Mouse (Mus musculus): ENCODE measurements around the gene Cpm. TPM values are rescaled to one million over a fixed set of nuclear protein-coding genes. Genes with fewer than 3 reads are reported as not detected.

Gene Cpm
- total and polyA plus RNA-seq, 3 experiments: 0.04 to 0.31 (median 0.17) TPM

DNA sequence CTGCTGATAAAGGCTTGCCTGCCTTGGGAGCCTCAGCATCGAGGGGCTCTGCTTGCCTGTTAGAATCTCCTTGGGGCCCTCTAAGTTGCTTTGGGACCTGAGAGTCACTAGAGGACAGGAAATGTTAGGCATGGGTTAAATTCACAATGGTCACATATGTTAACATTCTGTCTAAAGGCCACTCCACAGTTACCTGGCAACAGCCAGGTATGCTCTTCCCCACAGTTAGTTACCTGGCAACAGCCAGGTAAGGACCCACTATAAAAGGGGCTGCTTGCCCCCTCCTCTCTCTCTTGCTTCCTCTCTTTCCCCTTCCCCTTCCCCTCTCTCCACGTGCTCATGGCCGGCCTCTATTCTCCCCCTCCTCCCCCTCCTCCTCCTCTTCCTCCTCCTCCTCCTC lies 14.9 kb upstream of the Cpm start:
- H3K27ac ChIP-seq (ENCODE audit: insufficient read depth, low read depth): no peak overlapping the region
- no peak overlapping the region for H3K9ac ChIP-seq (ENCODE audit: insufficient read depth, low read depth)
- H3K36me3 ChIP-seq (replicated peaks in 1 of 2; ENCODE audit: control insufficient read depth in 1 of 2, insufficient read depth in 1 of 2, low read length in 1 of 2): no peaks in the 10 kb centered on the region
- no peaks in the 10 kb centered on the region for H3K27me3 ChIP-seq (replicated peaks)
- H3K79me2 ChIP-seq (replicated peaks; ENCODE audit: control insufficient read depth, extremely low read depth, insufficient read depth, poor library complexity, severe bottlenecking): no peaks in the 10 kb centered on the region
- peaks cover 5% of the 10 kb centered on the region for H3K9me3 ChIP-seq (replicated peaks; ENCODE audit: low read length)
- TF ChIP-seq EP300 (IDR thresholded peaks at IDR 0.05; ENCODE audit: low read length) (no peak), MEF2A (IDR thresholded peaks at IDR 0.05; ENCODE audit: borderline replicate concordance, low read depth, low read length) (no peak), USF2 (conservative IDR thresholded peaks at IDR 0.05; ENCODE audit: low read depth, low read length) (no peak), KAT2A (IDR thresholded peaks at IDR 0.05; ENCODE audit: insufficient replicate concordance, low read length) (no peak), MAX (IDR thresholded peaks at IDR 0.05; ENCODE audit: low read length) (no peak), BHLHE40 (IDR thresholded peaks at IDR 0.05; ENCODE audit: low read depth, low read length) (no peak), IRF4 (IDR thresholded peaks at IDR 0.05; ENCODE audit: low read depth, low read length) (no peak), UBTF (IDR thresholded peaks at IDR 0.05; ENCODE audit: low read depth, low read length) (no peak), NRF1 (IDR thresholded peaks at IDR 0.05; ENCODE audit: low read depth, low read length) (no peak), SMC3 (IDR thresholded peaks at IDR 0.05; ENCODE audit: low read depth, low read length) (no peak), CTCF (conservative IDR thresholded peaks at IDR 0.05 in 1 of 2, IDR thresholded peaks at IDR 0.05 in 1 of 2; ENCODE audit: low read depth in 2 of 2, low read length in 2 of 2) (no peak), POLR2AphosphoS2 (IDR thresholded peaks at IDR 0.05; ENCODE audit: low read depth, low read length) (no peak), PAX5 (IDR thresholded peaks at IDR 0.05; ENCODE audit: low read length) (no peak), MAZ (IDR thresholded peaks at IDR 0.05; ENCODE audit: low read depth, low read length) (no peak), HCFC1 (IDR thresholded peaks at IDR 0.05; ENCODE audit: low read depth, low read length) (no peak), ZKSCAN1 (IDR thresholded peaks at IDR 0.05; ENCODE audit: borderline replicate concordance, low read depth, low read length) (no peak), POLR2A (IDR thresholded peaks at IDR 0.05; ENCODE audit: low read depth, low read length) (no peak), USF1 (IDR thresholded peaks at IDR 0.05; ENCODE audit: low read depth, low read length) (no peak), E2F4 (IDR thresholded peaks at IDR 0.05; ENCODE audit: insufficient replicate concordance, low read depth, low read length) (no peak), CHD2 (IDR thresholded peaks at IDR 0.05; ENCODE audit: low read length) (no peak)
- H3K4me1 ChIP-seq (ENCODE audit: control insufficient read depth in 1 of 2, insufficient read depth in 2 of 2): no peaks in the 10 kb centered on the region
- no peak overlapping the region for H3K4me2 ChIP-seq (ENCODE audit: insufficient read depth, low read depth, poor library complexity, severe bottlenecking)
- dilution Hi-C loops (cut with MboI; ENCODE audit: extremely low pct_ligation_motif_present, extremely low pct_unique_long_range_greater_than_20kb, low sequenced_read_pairs) (no loop called here), in situ Hi-C loops (cut with MboI; ENCODE audit: low pct_ligation_motif_present, low pct_unique_long_range_greater_than_20kb, low sequenced_read_pairs) (no loop called here)
- H3K4me3 ChIP-seq (replicated peaks in 1 of 3; ENCODE audit: low read depth in 2 of 3, low read length in 2 of 3, poor library complexity in 1 of 3): no peak overlapping the region
- DNase-seq (ENCODE audit: extremely low read depth): no peak

DNA sequence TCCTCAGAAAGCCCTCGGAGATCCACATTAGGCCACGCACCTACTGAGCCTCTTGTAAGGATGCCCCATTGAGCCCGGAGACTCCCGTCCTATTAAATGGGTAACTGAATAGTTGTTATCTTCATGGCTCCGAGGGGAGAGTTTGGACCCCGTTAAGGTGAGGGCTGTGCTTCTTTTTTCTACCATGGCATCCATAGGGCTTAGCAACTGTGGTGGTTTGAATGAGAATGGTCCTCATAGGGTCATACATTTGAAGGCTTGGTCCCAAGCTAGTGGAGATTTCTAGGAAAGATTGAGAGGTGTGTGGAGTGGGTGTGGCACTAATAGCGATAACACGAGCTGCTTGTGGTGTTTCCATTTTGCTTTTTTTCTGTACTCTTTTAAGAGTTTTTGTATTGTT lies 14.1 kb upstream of the Cpm start:
- no peaks in the 10 kb centered on the region for H3K4me1 ChIP-seq (ENCODE audit: control insufficient read depth in 1 of 2, insufficient read depth in 2 of 2)
- no peak for DNase-seq (ENCODE audit: extremely low read depth)
- no peak for TF ChIP-seq ZC3H11A (IDR thresholded peaks at IDR 0.05; ENCODE audit: low read depth, low read length)
- TF ChIP-seq PAX5 (IDR thresholded peaks at IDR 0.05; ENCODE audit: low read length): no peak
- no peak for TF ChIP-seq CTCF (conservative IDR thresholded peaks at IDR 0.05 in 1 of 2, IDR thresholded peaks at IDR 0.05 in 1 of 2; ENCODE audit: low read depth in 2 of 2, low read length in 2 of 2)
- TF ChIP-seq MEF2A (IDR thresholded peaks at IDR 0.05; ENCODE audit: borderline replicate concordance, low read depth, low read length): no peak
- no peak for TF ChIP-seq MAX (IDR thresholded peaks at IDR 0.05; ENCODE audit: low read length)
- peaks cover 5% of the 10 kb centered on the region for H3K9me3 ChIP-seq (replicated peaks; ENCODE audit: low read length)
- H3K27ac ChIP-seq (ENCODE audit: insufficient read depth, low read depth): no peak overlapping the region
- H3K4me3 ChIP-seq (replicated peaks in 1 of 3; ENCODE audit: low read depth in 2 of 3, low read length in 2 of 3, poor library complexity in 1 of 3): no peak overlapping the region
- H3K9ac ChIP-seq (ENCODE audit: insufficient read depth, low read depth): no peak overlapping the region
- in situ Hi-C loops (cut with MboI; ENCODE audit: low pct_ligation_motif_present, low pct_unique_long_range_greater_than_20kb, low sequenced_read_pairs) (no loop called here), dilution Hi-C loops (cut with MboI; ENCODE audit: extremely low pct_ligation_motif_present, extremely low pct_unique_long_range_greater_than_20kb, low sequenced_read_pairs) (no loop called here)
- H3K27me3 ChIP-seq (replicated peaks): no peaks in the 10 kb centered on the region
- H3K36me3 ChIP-seq (replicated peaks in 1 of 2; ENCODE audit: control insufficient read depth in 1 of 2, insufficient read depth in 1 of 2, low read length in 1 of 2): no peaks in the 10 kb centered on the region
- H3K4me2 ChIP-seq (ENCODE audit: insufficient read depth, low read depth, poor library complexity, severe bottlenecking): no peak overlapping the region
- no peaks in the 10 kb centered on the region for H3K79me2 ChIP-seq (replicated peaks; ENCODE audit: control insufficient read depth, extremely low read depth, insufficient read depth, poor library complexity, severe bottlenecking)
